Mouse (Mus musculus): ENCODE measurements at regions not wholly inside any gene's neighbourhood (a gene's known extent, or its start where the extent isn't known, plus 50 kb on each side); places are given as distances from the start of the nearest gene placed in this dataset.

- Histone ChIP-seq H3ac (ENCODE audit: control insufficient read depth, insufficient read length) (no peak overlapping the region), H3K4me2 (ENCODE audit: low read depth) (no peak overlapping the region), H3K79me2 (ENCODE audit: control insufficient read depth, insufficient read depth) (no peaks in the 10 kb centered on the region), H3K36me3 (ENCODE audit: control insufficient read depth, insufficient read depth) (no peaks in the 10 kb centered on the region), H3K27me3 (ENCODE audit: control insufficient read depth, insufficient read depth, insufficient read length) (peaks cover 39% of the 10 kb centered on the region), H3K4me3 (no peak overlapping the region)
- TF ChIP-seq SRF (IDR thresholded peaks at IDR 0.05; ENCODE audit: control insufficient read depth, insufficient read length, low read depth) (no peak), MYOG (IDR thresholded peaks at IDR 0.05; ENCODE audit: control insufficient read depth in 1 of 3, insufficient read depth in 1 of 3, insufficient read length in 2 of 3, low read depth in 2 of 3) (no peak), POLR2AphosphoS2 (IDR thresholded peaks at IDR 0.05; ENCODE audit: insufficient read length, low read depth) (no peak), CEBPB (IDR thresholded peaks at IDR 0.05; ENCODE audit: insufficient read depth, poor library complexity, severe bottlenecking) (no peak), USF1 (IDR thresholded peaks at IDR 0.05; ENCODE audit: low read depth) (no peak), E2F4 (IDR thresholded peaks at IDR 0.05; ENCODE audit: insufficient read depth) (no peak), TCF12 (IDR thresholded peaks at IDR 0.05; ENCODE audit: insufficient read depth, poor library complexity, severe bottlenecking) (no peak), MYOD1 (IDR thresholded peaks at IDR 0.05; ENCODE audit: control insufficient read depth in 1 of 3, insufficient read length in 2 of 3, low read depth in 2 of 3) (no peak), MAX (IDR thresholded peaks at IDR 0.05; ENCODE audit: low read depth) (no peak), POLR2A (IDR thresholded peaks at IDR 0.05; ENCODE audit: insufficient read length, low read depth) (no peak)
These were observed 143.2 kb upstream of the Tbca start for GRCm38 (mm10) chr13:94645241-94646206.

- Histone ChIP-seq H3K79me2 (ENCODE audit: control insufficient read depth, insufficient read depth) (no peaks in the 10 kb centered on the region), H3ac (ENCODE audit: control insufficient read depth, insufficient read length) (no peak overlapping the region), H3K27me3 (ENCODE audit: control insufficient read depth, insufficient read depth, insufficient read length) (peaks cover 39% of the 10 kb centered on the region), H3K36me3 (ENCODE audit: control insufficient read depth, insufficient read depth) (no peaks in the 10 kb centered on the region), H3K4me2 (ENCODE audit: low read depth) (no peak overlapping the region), H3K4me3 (no peak overlapping the region)
- TF ChIP-seq MYOD1 (IDR thresholded peaks at IDR 0.05; ENCODE audit: control insufficient read depth in 1 of 3, insufficient read length in 2 of 3, low read depth in 2 of 3) (no peak), CEBPB (IDR thresholded peaks at IDR 0.05; ENCODE audit: insufficient read depth, poor library complexity, severe bottlenecking) (no peak), TCF12 (IDR thresholded peaks at IDR 0.05; ENCODE audit: insufficient read depth, poor library complexity, severe bottlenecking) (no peak), USF1 (IDR thresholded peaks at IDR 0.05; ENCODE audit: low read depth) (no peak), MYOG (IDR thresholded peaks at IDR 0.05; ENCODE audit: control insufficient read depth in 1 of 3, insufficient read depth in 1 of 3, insufficient read length in 2 of 3, low read depth in 2 of 3) (no peak), REST (IDR thresholded peaks at IDR 0.05; ENCODE audit: insufficient read depth, insufficient read length) (no peak), TCF3 (IDR thresholded peaks at IDR 0.05; ENCODE audit: insufficient read length, low read depth) (no peak), POLR2A (IDR thresholded peaks at IDR 0.05; ENCODE audit: insufficient read length, low read depth) (no peak), POLR2AphosphoS2 (IDR thresholded peaks at IDR 0.05; ENCODE audit: insufficient read length, low read depth) (no peak), SRF (IDR thresholded peaks at IDR 0.05; ENCODE audit: control insufficient read depth, insufficient read length, low read depth) (no peak), E2F4 (IDR thresholded peaks at IDR 0.05; ENCODE audit: insufficient read depth) (no peak), MAX (IDR thresholded peaks at IDR 0.05; ENCODE audit: low read depth) (no peak)
These were observed 142.4 kb upstream of the Tbca start for GRCm38 (mm10) chr13:94646326-94646725.

GRCm38 (mm10) chr13:94646781-94647555 lies 141.7 kb upstream of the Tbca start:
- H3K79me2 ChIP-seq (ENCODE audit: control insufficient read depth, insufficient read depth) = no peaks in the 10 kb centered on the region
- H3K4me3 ChIP-seq = no peak overlapping the region
- TF ChIP-seq POLR2A (IDR thresholded peaks at IDR 0.05; ENCODE audit: insufficient read length, low read depth) (no peak), USF1 (IDR thresholded peaks at IDR 0.05; ENCODE audit: low read depth) (no peak), CEBPB (IDR thresholded peaks at IDR 0.05; ENCODE audit: insufficient read depth, poor library complexity, severe bottlenecking) (no peak), REST (IDR thresholded peaks at IDR 0.05; ENCODE audit: insufficient read depth, insufficient read length) (no peak), E2F4 (IDR thresholded peaks at IDR 0.05; ENCODE audit: insufficient read depth) (no peak), MAX (IDR thresholded peaks at IDR 0.05; ENCODE audit: low read depth) (no peak)
- H3ac ChIP-seq (ENCODE audit: control insufficient read depth, insufficient read length) = no peak overlapping the region
- H3K36me3 ChIP-seq (ENCODE audit: control insufficient read depth, insufficient read depth) = no peaks in the 10 kb centered on the region
- no peak overlapping the region for H3K4me2 ChIP-seq (ENCODE audit: low read depth)
- H3K27me3 ChIP-seq (ENCODE audit: control insufficient read depth, insufficient read depth, insufficient read length) = peaks cover 39% of the 10 kb centered on the region

GRCm38 (mm10) chr13:94647566-94647965 lies 141.1 kb upstream of the Tbca start:
- Histone ChIP-seq H3K79me2 (ENCODE audit: control insufficient read depth, insufficient read depth) (no peaks in the 10 kb centered on the region), H3K36me3 (ENCODE audit: control insufficient read depth, insufficient read depth) (no peaks in the 10 kb centered on the region), H3ac (ENCODE audit: control insufficient read depth, insufficient read length) (no peak overlapping the region), H3K4me2 (ENCODE audit: low read depth) (no peak overlapping the region), H3K4me3 (no peak overlapping the region), H3K27me3 (ENCODE audit: control insufficient read depth, insufficient read depth, insufficient read length) (peaks cover 39% of the 10 kb centered on the region)
- TF ChIP-seq MYOG (IDR thresholded peaks at IDR 0.05; ENCODE audit: control insufficient read depth in 1 of 3, insufficient read depth in 1 of 3, insufficient read length in 2 of 3, low read depth in 2 of 3) (no peak), SRF (IDR thresholded peaks at IDR 0.05; ENCODE audit: control insufficient read depth, insufficient read length, low read depth) (no peak), MYOD1 (IDR thresholded peaks at IDR 0.05; ENCODE audit: control insufficient read depth in 1 of 3, insufficient read length in 2 of 3, low read depth in 2 of 3) (no peak), TCF3 (IDR thresholded peaks at IDR 0.05; ENCODE audit: insufficient read length, low read depth) (no peak), REST (IDR thresholded peaks at IDR 0.05; ENCODE audit: insufficient read depth, insufficient read length) (no peak), E2F4 (IDR thresholded peaks at IDR 0.05; ENCODE audit: insufficient read depth) (no peak), POLR2AphosphoS2 (IDR thresholded peaks at IDR 0.05; ENCODE audit: insufficient read length, low read depth) (no peak), TCF12 (IDR thresholded peaks at IDR 0.05; ENCODE audit: insufficient read depth, poor library complexity, severe bottlenecking) (no peak), USF1 (IDR thresholded peaks at IDR 0.05; ENCODE audit: low read depth) (no peak)

Measured in myocyte (in vitro differentiated cells).